ENCODE assay signal across 7 mouse cellular contexts in genomic region chr13:112673899-112674447, GRCm38 (mm10). TPM values are rescaled to one million over a fixed set of nuclear protein-coding genes. Genes with fewer than 3 reads are reported as not detected.
DNase-seq lines count a peak whose midpoint lies in the region; ATAC-seq and TF ChIP-seq lines count a peak whose summit lies in the region.

No protein-coding gene starts in this region.

- peak; percentile 37 for DNase-seq in Patski (ENCODE audit: low read depth, low spot score)
- DNase-seq in cerebellum, adult 18-20 months = peak; percentile 63 to 69
- DNase-seq in hindbrain, embryonic 11.5 days (ENCODE audit: low spot score) = peak; percentile 75
- peak; percentile 39 to 57 for DNase-seq in layer of hippocampus, adult 8-10 months (ENCODE audit: low spot score in 2 of 2)
- peak; percentile 92 for DNase-seq in retina, embryonic 14.5 days (ENCODE audit: low spot score)

- CTCF ChIA-PET in Patski (lab: Charles Lee) = interaction anchor here (0.6 to 3.4 kb wide), 18 partner anchors 9 to 362 kb away, joined by 3 to 20 read pairs (median 4); partner anchors contain the start of genes Dhx29, Mtrex and Plpp1

- H3K4me2 ChIP-seq in forebrain, embryonic 16.5 days (ENCODE audit: low read length) = no peak overlapping the region
- no peak overlapping the region for H3K4me2 ChIP-seq in hindbrain, embryonic 11.5 days (replicated peaks; ENCODE audit: low read depth, low read length)
- H3K4me2 ChIP-seq in lung, embryonic 16.5 days (ENCODE audit: low read depth, low read length) = no peak overlapping the region

- peaks cover 4% of the 10 kb centered on the region; the same call in 1 of the 2 replicates for H3K4me1 ChIP-seq in forebrain, embryonic 16.5 days (replicated peaks; ENCODE audit: control insufficient read depth, insufficient read depth, low read length)
- H3K4me1 ChIP-seq in hindbrain, embryonic 11.5 days (replicated peaks; ENCODE audit: control insufficient read depth, insufficient read depth, low read length) = no peaks in the 10 kb centered on the region
- H3K4me1 ChIP-seq in lung, embryonic 16.5 days (replicated peaks; ENCODE audit: control insufficient read depth, insufficient read depth, low read length) = peaks cover 5% of the 10 kb centered on the region

- POLR2A ChIA-PET in Patski (lab: Charles Lee) = interaction anchor here (0.9 kb wide), 1 partner anchor 234 kb away, joined by 3 read pairs; no protein-coding TSS in a partner anchor

- peak; percentile 65 for ATAC-seq in Patski
- peak; percentile 95 for ATAC-seq in forebrain, embryonic 16.5 days
- peak; percentile 57; the same call in 1 of the 2 replicates for ATAC-seq in hindbrain, embryonic 11.5 days (ENCODE audit: low FRiP score)
- ATAC-seq in lung, embryonic 16.5 days (ENCODE audit: low read depth) = peak; percentile 90

- no peak overlapping the region for H3K27ac ChIP-seq in forebrain, embryonic 16.5 days (ENCODE audit: low read length)
- H3K27ac ChIP-seq in hindbrain, embryonic 11.5 days (ENCODE audit: low read depth, low read length) = no peak overlapping the region
- H3K27ac ChIP-seq in lung, embryonic 16.5 days (ENCODE audit: low read length) = no peak overlapping the region

- peaks cover 3% of the 10 kb centered on the region for H3K36me3 ChIP-seq in forebrain, embryonic 16.5 days (ENCODE audit: control insufficient read depth, insufficient read depth)
- no peaks in the 10 kb centered on the region for H3K36me3 ChIP-seq in hindbrain, embryonic 11.5 days (ENCODE audit: control insufficient read depth, insufficient read depth, low read length)
- H3K36me3 ChIP-seq in lung, embryonic 16.5 days (ENCODE audit: control insufficient read depth, insufficient read depth, low read length) = peaks cover 2% of the 10 kb centered on the region

- no peaks in the 10 kb centered on the region for H3K9me3 ChIP-seq in forebrain, embryonic 16.5 days (ENCODE audit: control insufficient read depth, low read length)
- no peaks in the 10 kb centered on the region for H3K9me3 ChIP-seq in hindbrain, embryonic 11.5 days (ENCODE audit: control insufficient read depth, low read length)
- 0 out of 2 replicates have a peak, but pooled peaks cover 3% of the 10 kb centered on the region for H3K9me3 ChIP-seq in lung, embryonic 16.5 days (ENCODE audit: control insufficient read depth, low read length)

- TF ChIP-seq CTCF in Patski (IDR thresholded peaks at IDR 0.05) = peak; percentile 80

- WGBS in forebrain, embryonic 16.5 days = 6% methylated on average over 9 of the region's 9 CpGs
- WGBS in hindbrain, embryonic 11.5 days = 23% methylated on average over 9 of the region's 9 CpGs
- WGBS in lung, embryonic 16.5 days = 8% methylated on average over 9 of the region's 9 CpGs

- H3K9ac ChIP-seq in forebrain, embryonic 16.5 days (replicated peaks; ENCODE audit: low read depth, low read length) = no peak overlapping the region
- H3K9ac ChIP-seq in hindbrain, embryonic 11.5 days (ENCODE audit: low read depth, low read length) = no peak overlapping the region
- H3K9ac ChIP-seq in lung, embryonic 16.5 days (ENCODE audit: low read length) = no peak overlapping the region

- H3K4me3 ChIP-seq in forebrain, embryonic 16.5 days (replicated peaks; ENCODE audit: low read length) = no peak overlapping the region
- no peak overlapping the region for H3K4me3 ChIP-seq in hindbrain, embryonic 11.5 days (ENCODE audit: low read depth, low read length)
- H3K4me3 ChIP-seq in lung, embryonic 16.5 days (ENCODE audit: low read length) = no peak overlapping the region

- in situ Hi-C loops in Patski (cut with MboI; ENCODE audit: low pct_unique_long_range_greater_than_20kb) = loop anchor here (5.0 to 25.0 kb wide), 2 partner anchors 363 to 588 kb away; partner anchors contain the start of gene Cdc20b

- H3K27me3 ChIP-seq in Patski = no peaks in the 10 kb centered on the region
- H3K27me3 ChIP-seq in forebrain, embryonic 16.5 days (replicated peaks; ENCODE audit: control insufficient read depth, insufficient read depth, low read length) = no peaks in the 10 kb centered on the region
- H3K27me3 ChIP-seq in hindbrain, embryonic 11.5 days (ENCODE audit: control insufficient read depth, insufficient read depth, low read length) = no peaks in the 10 kb centered on the region
- no peaks in the 10 kb centered on the region for H3K27me3 ChIP-seq in lung, embryonic 16.5 days (ENCODE audit: control insufficient read depth, insufficient read depth, low read depth, low read length)

RNA-seq across cellular contexts. Expression of gene Slc38a9, which starts 13.4 kb away (rescaled TPM):
- polyA plus RNA-seq in Patski (2021) = 5.4 TPM
- 24.9 and 28.7 TPM in 2 replicates for polyA plus RNA-seq in forebrain, embryonic 16.5 days (2015; fragmentation: Nextera tagmentation; extraction: Ambion mirVana)
- polyA plus RNA-seq in hindbrain, embryonic 11.5 days (2014; fragmentation: Nextera tagmentation; extraction: Ambion mirVana) = 18.9 and 25.2 TPM in 2 replicates
- 10 to 100 TPM; 27.0 to 35.3 (median 27.6) TPM for total RNA-seq in layer of hippocampus, adult 8-10 months (2022)
- 15.7 and 16.4 TPM in 2 replicates for polyA plus RNA-seq in lung, embryonic 16.5 days (2015; fragmentation: Nextera tagmentation; extraction: Ambion mirVana)

RNA-seq across cellular contexts. Expression of gene Ddx4, which starts 21.7 kb away (rescaled TPM):
- polyA plus RNA-seq in Patski (2021) = not detected
- polyA plus RNA-seq in forebrain, embryonic 16.5 days (2015; fragmentation: Nextera tagmentation; extraction: Ambion mirVana) = 0.78 and 1.2 TPM in 2 replicates
- 0.83 and 0.88 TPM in 2 replicates for polyA plus RNA-seq in hindbrain, embryonic 11.5 days (2014; fragmentation: Nextera tagmentation; extraction: Ambion mirVana)
- total RNA-seq in layer of hippocampus, adult 8-10 months (2022) = 1 to 10 TPM; 1.5 to 3.5 (median 2.1) TPM
- polyA plus RNA-seq in lung, embryonic 16.5 days (2015; fragmentation: Nextera tagmentation; extraction: Ambion mirVana) = 0.18 and 0.21 TPM in 2 replicates

Comparison
In these comparisons a context has a peak if more than half of its experiments do, and no peak if none do; other contexts are left out.
1. DNase-seq: peak in every context shown above with its lines; median percentile 92 in retina, embryonic 14.5 days; 75 in hindbrain, embryonic 11.5 days; 66 in cerebellum, adult 18-20 months; 48 in layer of hippocampus, adult 8-10 months; 37 in Patski.